Mouse (Mus musculus): Measurements from ENCODE around the gene Rdh7. TPM values are rescaled to one million over a fixed set of nuclear protein-coding genes. Genes with fewer than 3 reads are reported as not detected.
"Not testable (repeated sequence)": the region's sequence is repeated elsewhere in the genome, so short reads cannot be mapped to it uniquely, and the experiment has no call there.

Gene Rdh7
- polyA plus RNA-seq, 1 experiment = 0.72 TPM

DNA sequence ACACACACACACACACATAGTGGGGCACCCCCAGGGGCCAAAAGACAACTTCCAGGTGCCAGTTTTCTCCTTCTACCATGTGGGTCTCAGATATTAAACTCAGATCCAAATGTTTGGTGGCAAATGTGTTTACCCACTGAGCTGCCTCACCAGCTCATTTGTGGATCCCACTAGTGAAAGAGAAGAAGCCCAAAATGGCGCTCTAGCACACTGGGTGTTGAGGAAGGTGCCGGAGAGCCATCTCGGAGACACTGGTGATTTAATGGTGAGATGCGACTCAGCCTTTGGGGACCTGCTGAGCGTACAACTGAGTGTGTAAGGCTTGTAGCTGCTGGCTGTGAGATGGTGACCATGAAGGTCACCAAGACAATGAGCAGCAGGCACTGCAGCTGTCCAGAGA lies 29.0 kb upstream of the Rdh7 start:
- TF ChIP-seq POLR2A (IDR thresholded peaks at IDR 0.05; ENCODE audit: borderline replicate concordance, extremely low read depth, low read depth, low read length) (no peak), CTCF (IDR thresholded peaks at IDR 0.05; ENCODE audit: insufficient read depth, low read length) (no peak)
- Histone ChIP-seq H3K4me3 (replicated peaks; ENCODE audit: extremely low read depth, low read depth, low read length) (no peak overlapping the region), H3K4me1 (ENCODE audit: control insufficient read depth, insufficient read depth, low read length) (no peaks in the 10 kb centered on the region)
- no peak for DNase-seq
- WGBS = 97% methylated on average over 5 of the region's 5 CpGs

DNA sequence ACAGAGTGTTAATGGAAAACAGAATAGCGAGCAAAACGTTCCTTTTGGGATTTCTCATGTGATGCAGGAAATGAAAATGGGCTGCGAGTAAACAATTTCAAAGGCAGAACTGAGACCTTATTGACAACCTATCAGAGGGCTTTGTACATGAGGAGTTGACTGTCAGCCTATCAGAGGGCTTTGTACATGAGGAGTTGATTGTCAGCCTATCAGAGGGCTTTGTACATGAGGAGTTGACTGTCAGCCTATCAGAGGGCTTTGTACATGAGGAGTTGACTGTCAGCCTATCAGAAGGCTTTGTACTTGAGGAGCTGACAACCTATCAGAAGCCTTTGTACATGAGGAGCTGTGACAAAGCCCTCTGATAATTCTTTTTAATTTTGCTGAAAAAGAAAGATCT lies 28.6 kb upstream of the Rdh7 start:
- DNase-seq; H3K4me3 ChIP-seq (replicated peaks; ENCODE audit: extremely low read depth, low read depth, low read length); H3K4me1 ChIP-seq (ENCODE audit: control insufficient read depth, insufficient read depth, low read length): not testable (repeated sequence)
- WGBS = 77% methylated on average over 3 of the region's 3 CpGs

DNA sequence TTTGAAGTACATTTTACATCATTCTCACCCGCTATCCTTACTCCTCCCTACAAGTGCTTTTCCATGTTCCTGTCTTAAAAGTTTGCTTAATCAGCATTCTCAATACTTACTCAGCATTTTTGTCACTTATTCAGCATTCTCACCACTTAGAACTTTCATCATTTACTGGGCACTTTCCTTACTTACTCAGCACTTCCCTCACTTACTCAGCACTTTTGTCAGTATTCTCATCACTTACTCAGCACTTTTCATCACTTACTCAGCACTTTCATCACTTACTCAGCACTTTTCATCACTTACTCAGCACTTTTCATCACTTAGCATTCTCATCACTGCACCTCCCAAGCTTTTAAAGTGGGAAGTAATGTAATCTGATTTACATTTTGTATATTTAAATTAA lies 27.0 kb upstream of the Rdh7 start:
- 93% methylated on average over 1 of the region's 1 CpGs for WGBS
- no peaks in the 10 kb centered on the region for H3K4me1 ChIP-seq (ENCODE audit: control insufficient read depth, insufficient read depth, low read length)
- H3K4me3 ChIP-seq (replicated peaks; ENCODE audit: extremely low read depth, low read depth, low read length) = no peak overlapping the region
- no peak for DNase-seq
- TF ChIP-seq POLR2A (IDR thresholded peaks at IDR 0.05; ENCODE audit: borderline replicate concordance, extremely low read depth, low read depth, low read length) (no peak), CTCF (IDR thresholded peaks at IDR 0.05; ENCODE audit: insufficient read depth, low read length) (no peak)

DNA sequence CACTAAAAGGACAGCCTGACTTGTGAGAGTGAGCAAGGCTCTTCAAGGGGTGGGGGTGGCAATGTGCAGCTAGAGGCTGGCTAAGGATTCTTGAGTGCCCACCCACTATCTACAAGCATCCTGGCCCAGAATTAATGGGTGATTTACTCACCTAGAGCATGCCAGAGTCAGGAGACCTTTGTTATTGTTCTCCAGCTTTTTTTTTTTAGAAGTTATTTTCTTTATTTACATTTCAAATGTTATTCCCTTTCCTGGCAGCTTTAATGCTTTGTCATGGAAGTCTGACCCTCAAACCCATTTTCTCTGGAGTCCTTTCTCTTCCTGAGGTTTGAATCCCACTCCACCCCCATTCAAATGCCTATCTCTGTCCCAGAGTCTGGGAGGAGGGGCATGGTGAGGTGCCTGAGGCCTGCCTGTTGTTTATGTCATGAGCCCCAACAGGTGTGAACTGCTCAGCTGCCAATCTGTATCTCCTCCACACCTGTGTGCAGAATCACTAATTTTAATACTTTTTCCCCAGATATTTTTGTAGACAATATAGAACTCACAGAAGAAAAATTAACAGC lies 18.9 kb upstream of the Rdh7 start:
- TF ChIP-seq CTCF (IDR thresholded peaks at IDR 0.05; ENCODE audit: insufficient read depth, low read length) (no peak), POLR2A (IDR thresholded peaks at IDR 0.05; ENCODE audit: borderline replicate concordance, extremely low read depth, low read depth, low read length) (no peak)
- no peak overlapping the region for H3K4me3 ChIP-seq (replicated peaks; ENCODE audit: extremely low read depth, low read depth, low read length)
- peaks cover 3% of the 10 kb centered on the region; the same call in 1 of the 2 replicates for H3K4me1 ChIP-seq (ENCODE audit: control insufficient read depth, insufficient read depth, low read length)
- no peak for DNase-seq

DNA sequence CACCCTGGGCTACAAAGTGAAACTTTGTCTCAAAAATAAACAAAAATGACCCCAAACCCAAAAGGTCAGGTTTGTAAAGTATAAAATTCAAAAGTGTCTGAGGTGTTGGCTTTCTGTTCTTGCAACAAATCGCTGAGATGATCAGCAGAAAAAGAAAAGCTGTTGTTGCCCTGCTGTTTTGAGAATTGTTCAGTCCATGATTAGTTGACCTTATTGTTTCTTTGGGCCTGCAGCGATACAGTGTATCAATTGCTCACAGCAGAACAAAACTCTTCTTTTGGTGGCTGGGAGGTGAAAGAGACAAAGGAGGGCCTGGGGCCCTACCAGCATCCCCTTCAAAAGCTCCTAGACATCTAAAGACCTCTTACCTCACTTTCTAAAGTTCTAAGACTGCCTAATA lies 17.5 kb upstream of the Rdh7 start:
- peaks cover 3% of the 10 kb centered on the region; the same call in 1 of the 2 replicates for H3K4me1 ChIP-seq (ENCODE audit: control insufficient read depth, insufficient read depth, low read length)
- WGBS = 88% methylated on average over 2 of the region's 2 CpGs
- DNase-seq = no peak
- TF ChIP-seq POLR2A (IDR thresholded peaks at IDR 0.05; ENCODE audit: borderline replicate concordance, extremely low read depth, low read depth, low read length) = no peak
- TF ChIP-seq CTCF (IDR thresholded peaks at IDR 0.05; ENCODE audit: insufficient read depth, low read length) = no peak
- no peak overlapping the region for H3K4me3 ChIP-seq (replicated peaks; ENCODE audit: extremely low read depth, low read depth, low read length)

DNA sequence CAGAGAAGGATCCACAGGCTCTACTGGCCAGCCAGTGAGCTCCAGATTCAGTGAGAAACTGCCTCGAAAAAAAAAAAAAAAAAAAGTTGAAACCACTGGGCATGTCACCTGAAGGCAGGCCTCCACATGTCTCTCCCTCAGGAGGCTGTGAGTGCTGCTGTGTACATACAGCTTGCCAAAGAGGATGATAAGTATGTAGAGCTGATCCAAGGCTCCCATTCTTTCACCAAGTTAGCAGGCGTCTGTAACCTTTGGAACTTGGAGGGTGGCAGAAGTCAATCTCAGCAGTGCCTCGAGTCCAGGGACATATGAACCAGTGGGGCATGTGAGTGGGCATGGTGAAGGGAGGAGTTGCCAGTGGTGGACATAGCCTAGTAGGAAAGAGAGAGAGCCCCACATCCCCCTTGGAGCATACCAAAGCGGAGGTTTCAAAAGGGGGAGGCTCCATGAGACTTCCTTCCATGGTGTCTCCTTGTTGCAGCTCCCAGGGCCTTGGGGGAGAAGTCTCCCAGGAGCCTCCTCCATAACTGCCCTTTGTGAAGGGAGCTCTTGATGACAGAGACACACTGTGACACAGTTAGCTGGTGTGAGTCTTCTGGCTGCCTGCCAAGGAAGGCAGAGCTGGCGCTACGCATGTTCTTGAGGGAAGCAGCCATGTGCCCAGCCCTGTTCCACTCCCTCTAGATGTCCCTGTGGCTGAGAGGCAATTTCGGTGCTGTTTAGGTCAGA lies 16.3 kb upstream of the Rdh7 start:
- Histone ChIP-seq H3K4me3 (replicated peaks; ENCODE audit: extremely low read depth, low read depth, low read length) (no peak overlapping the region), H3K4me1 (ENCODE audit: control insufficient read depth, insufficient read depth, low read length) (peaks cover 3% of the 10 kb centered on the region; the same call in 1 of the 2 replicates)
- WGBS = 43% methylated on average over 7 of the region's 7 CpGs
- TF ChIP-seq CTCF (IDR thresholded peaks at IDR 0.05; ENCODE audit: insufficient read depth, low read length) (no peak), POLR2A (IDR thresholded peaks at IDR 0.05; ENCODE audit: borderline replicate concordance, extremely low read depth, low read depth, low read length) (no peak)
- DNase-seq = peak; percentile 10

DNA sequence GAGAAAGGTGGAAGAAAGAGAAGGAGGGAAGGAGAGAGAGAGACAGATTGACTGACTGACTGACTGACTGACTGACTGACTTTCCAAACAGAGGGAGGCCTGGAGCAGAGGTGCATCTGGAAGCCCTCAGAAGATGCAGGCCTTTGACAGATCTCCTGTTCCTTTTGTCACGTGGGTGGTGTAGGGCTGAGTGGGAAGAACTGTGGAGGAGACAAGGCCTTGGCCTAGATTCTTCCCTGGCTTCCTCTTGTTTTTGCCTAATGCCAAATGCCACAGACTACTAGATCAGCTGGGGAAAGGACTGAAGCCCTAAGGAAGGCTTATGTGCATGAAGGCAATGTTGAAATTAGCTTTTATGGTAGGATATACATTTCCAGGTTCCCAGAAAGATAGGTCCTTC lies 14.5 kb upstream of the Rdh7 start:
- TF ChIP-seq POLR2A (IDR thresholded peaks at IDR 0.05; ENCODE audit: borderline replicate concordance, extremely low read depth, low read depth, low read length) (no peak), CTCF (IDR thresholded peaks at IDR 0.05; ENCODE audit: insufficient read depth, low read length) (no peak)
- DNase-seq = no peak
- no peak overlapping the region for H3K4me3 ChIP-seq (replicated peaks; ENCODE audit: extremely low read depth, low read depth, low read length)
- 74% methylated on average over 1 of the region's 1 CpGs for WGBS
- peaks cover 3% of the 10 kb centered on the region; the same call in 1 of the 2 replicates for H3K4me1 ChIP-seq (ENCODE audit: control insufficient read depth, insufficient read depth, low read length)

DNA sequence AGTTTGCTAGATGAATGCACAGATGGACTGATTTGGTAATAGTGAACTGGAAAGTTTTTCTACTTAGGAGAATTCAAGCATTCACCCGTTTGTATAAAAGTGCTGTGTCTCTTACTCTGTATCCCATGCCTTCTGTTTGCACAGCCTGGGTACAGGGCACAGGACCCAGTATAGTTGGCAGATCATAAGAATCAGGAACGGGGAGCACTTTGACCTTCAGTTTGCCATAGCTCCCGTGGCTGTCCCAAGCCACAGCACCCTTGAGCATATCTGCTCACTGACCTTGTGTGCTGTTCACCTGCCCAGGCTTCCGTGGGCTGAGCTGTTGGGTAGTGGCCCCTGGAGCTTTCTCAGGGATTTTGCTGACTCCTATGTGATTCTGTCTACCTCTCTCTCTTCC lies 13.1 kb upstream of the Rdh7 start:
- WGBS = 73% methylated on average over 4 of the region's 4 CpGs
- TF ChIP-seq POLR2A (IDR thresholded peaks at IDR 0.05; ENCODE audit: borderline replicate concordance, extremely low read depth, low read depth, low read length) = no peak
- TF ChIP-seq CTCF (IDR thresholded peaks at IDR 0.05; ENCODE audit: insufficient read depth, low read length) = no peak
- no peak overlapping the region for H3K4me3 ChIP-seq (replicated peaks; ENCODE audit: extremely low read depth, low read depth, low read length)

DNA sequence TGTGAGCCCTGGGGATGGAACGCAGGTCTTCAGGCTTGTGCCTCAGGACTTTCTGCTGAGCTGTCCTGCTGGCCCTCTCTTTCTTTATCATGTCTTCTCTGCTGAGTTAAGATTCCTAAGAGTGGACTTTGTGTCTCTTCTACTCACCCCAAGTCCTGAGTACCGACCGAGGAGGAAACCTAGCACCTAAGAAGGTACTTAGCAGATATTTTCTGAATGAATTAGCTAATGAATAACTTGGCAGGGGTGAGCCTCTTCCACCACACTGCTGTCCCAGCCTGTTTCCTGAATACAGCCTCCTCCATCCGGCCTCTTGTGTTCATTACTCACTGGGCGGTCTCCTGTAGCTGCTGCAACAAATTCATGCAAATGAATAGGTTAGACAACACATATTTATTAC lies 11.2 kb upstream of the Rdh7 start:
- TF ChIP-seq POLR2A (IDR thresholded peaks at IDR 0.05; ENCODE audit: borderline replicate concordance, extremely low read depth, low read depth, low read length) = no peak
- no peak for TF ChIP-seq CTCF (IDR thresholded peaks at IDR 0.05; ENCODE audit: insufficient read depth, low read length)
- 42% methylated on average over 5 of the region's 5 CpGs for WGBS
- DNase-seq = no peak
- H3K4me3 ChIP-seq (replicated peaks; ENCODE audit: extremely low read depth, low read depth, low read length) = no peak overlapping the region
- H3K4me1 ChIP-seq (ENCODE audit: control insufficient read depth, insufficient read depth, low read length) = peaks cover 4% of the 10 kb centered on the region; the same call in 1 of the 2 replicates

More for the DNA sequence above, 13.1 kb upstream of the Rdh7 start:
- H3K4me1 ChIP-seq (ENCODE audit: control insufficient read depth, insufficient read depth, low read length) = peaks cover 7% of the 10 kb centered on the region; the same call in 1 of the 2 replicates
- DNase-seq = no peak

DNA sequence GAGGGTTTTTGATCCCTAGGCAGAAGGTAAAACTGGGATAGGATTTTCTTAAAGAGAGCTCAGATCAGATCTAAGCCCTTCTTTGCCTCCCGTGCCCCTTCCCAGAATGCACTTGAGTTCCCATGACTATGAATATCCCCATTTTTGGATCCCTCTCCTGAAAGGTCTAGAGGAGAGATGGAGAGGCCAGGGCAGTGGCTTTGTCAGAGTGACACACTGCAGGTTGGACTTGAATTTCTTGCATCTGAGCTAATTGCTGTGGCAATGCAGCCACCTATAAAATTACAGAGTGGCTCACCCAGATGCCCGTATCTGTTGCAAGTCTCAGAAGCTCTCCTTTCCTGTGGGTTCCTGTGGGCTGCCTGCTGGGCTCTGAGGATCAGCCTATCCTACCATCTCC lies 9.6 kb upstream of the Rdh7 start, which contains the start of gene Sdr9c7:
Gene Sdr9c7, plus strand, starts transcription at position 301 of the 400 bp plus-strand sequence.
- H3K4me3 ChIP-seq (replicated peaks; ENCODE audit: extremely low read depth, low read depth, low read length) = no peak within 1 kb of the TSS
- no peak for DNase-seq
- 87% methylated on average over 2 of the region's 2 CpGs for WGBS
- peaks cover 7% of the 10 kb centered on the region; the same call in 1 of the 2 replicates for H3K4me1 ChIP-seq (ENCODE audit: control insufficient read depth, insufficient read depth, low read length)
- TF ChIP-seq CTCF (IDR thresholded peaks at IDR 0.05; ENCODE audit: insufficient read depth, low read length) (no peak), POLR2A (IDR thresholded peaks at IDR 0.05; ENCODE audit: borderline replicate concordance, extremely low read depth, low read depth, low read length) (no peak)
